Mouse (Mus musculus): ENCODE results near the gene Kdm2a.

Kdm2a gene

GRCm38 (mm10) chr19:4417183-4417582 is 19.1 kb upstream of the Kdm2a start:
- in situ Hi-C loops (cut with MboI, MseI): no loop called here

DNA sequence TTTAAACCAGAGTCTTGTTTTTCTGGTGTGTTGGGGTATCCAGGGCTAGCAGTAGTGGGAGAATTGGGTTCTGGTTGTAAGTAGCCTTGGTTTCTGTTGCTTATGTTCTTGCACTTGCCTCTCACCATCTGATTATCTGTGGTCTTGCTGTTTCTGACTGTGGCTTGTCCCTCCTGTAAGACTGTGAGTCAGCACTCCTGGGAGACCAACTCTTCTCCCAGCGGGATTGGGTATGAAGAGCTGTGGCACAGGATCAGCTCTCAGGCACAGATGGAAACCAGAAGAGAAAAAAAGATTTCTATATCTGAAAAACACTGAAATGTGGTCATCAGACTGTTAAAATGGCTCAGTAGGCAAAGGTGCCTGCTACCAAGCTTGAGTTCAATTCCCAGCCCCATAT is 16.5 kb upstream of the Kdm2a start:
- in situ Hi-C loops (cut with MboI, MseI): loop anchor here (5.0 kb wide), 1 partner anchor 857 kb away; no protein-coding TSS in a partner anchor

GRCm38 (mm10) chr19:4409062-4409461 is 11.0 kb upstream of the Kdm2a start:
- in situ Hi-C loops (cut with MboI, MseI): no loop called here

- in situ Hi-C loops (cut with MboI, MseI): no loop called here
Measured at GRCm38 (mm10) chr19:4404840-4405239, 6.8 kb upstream of the Kdm2a start.

DNA sequence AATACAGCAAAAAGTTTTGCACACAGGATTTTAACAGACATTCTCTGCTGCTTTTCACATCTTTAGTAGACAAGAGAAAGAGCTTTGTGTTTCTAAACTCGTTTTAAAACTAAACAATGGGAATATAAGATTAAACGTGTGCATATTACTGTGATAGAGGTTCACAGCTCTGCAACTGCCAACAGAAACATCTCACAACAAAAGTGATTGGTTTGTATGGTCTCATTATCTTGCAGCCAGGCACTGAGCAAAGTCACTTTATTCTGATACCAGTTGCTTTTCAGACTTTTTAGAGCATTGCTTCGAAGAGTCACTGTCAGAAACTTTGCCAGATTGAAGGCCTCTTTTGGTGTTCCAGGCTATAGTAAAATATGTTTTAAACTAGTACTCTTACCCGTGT is 874 bp upstream of the Kdm2a start:
- in situ Hi-C loops (cut with MboI, MseI): no loop called here

- in situ Hi-C loops (cut with MboI, MseI): no loop called here
Measured at GRCm38 (mm10) chr19:4398630-4398948, 504 bp upstream of the Kdm2a start.

DNA sequence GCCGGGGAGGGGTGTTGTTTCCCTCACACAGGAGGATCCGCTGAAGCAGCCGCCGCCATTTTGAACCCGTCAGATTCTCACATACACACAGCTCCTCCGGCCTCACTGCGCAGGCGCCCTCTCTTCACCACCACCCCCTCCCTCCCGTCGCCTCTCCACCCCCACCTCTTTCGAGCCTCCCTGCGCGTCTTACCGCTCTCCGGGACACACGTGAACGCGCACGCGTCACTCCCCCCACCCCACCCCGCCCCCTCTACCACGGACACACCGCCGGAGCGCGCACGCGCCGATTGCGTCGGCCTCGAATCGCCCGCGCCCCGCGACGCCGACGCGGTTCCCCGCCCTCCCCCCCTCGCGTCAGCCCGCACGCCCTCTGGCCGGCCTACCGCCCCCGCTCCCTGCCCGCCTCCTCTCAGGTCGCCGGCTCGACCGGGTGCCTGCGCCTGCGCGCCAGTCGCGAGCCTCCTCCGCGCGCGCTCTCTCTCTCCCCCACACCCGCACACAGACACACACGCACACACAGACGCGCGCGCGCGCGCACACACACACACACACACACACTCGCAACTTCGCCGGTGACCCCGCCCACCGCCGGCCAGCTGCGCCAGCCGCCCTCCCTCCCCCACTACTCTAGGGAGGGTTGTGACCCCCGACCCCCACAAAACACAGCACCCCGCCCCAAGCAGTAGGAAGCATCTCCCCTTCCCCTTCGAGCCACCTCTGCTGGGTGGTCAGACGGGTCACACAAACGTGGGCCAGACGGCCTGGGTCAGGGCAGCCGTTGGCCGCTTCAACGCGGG is 887 bp downstream of the Kdm2a start:
- in situ Hi-C loops (cut with MboI, MseI): no loop called here

GRCm38 (mm10) chr19:4396081-4396997 is 1.7 kb downstream of the Kdm2a start:
- in situ Hi-C loops (cut with MboI, MseI): no loop called here

DNA sequence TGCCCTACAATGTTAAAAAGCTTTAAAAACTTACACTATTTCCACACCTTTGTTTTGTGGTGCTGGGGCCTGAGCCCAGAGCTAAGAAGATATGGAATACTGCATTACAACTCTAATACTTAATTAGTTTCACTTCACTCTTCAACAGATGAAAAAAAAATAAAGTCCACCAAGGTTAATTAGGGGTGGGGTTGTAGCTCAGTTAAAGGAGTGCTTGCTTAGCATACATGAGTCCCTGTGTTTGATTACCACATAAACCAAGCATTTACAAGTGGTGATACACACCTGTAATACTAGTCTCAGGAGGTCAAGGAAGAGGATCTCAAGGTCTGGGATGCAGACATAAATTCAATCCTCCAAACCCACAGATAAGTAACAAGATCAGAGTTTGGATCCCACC is 10.8 kb downstream of the Kdm2a start:
- in situ Hi-C loops (cut with MboI, MseI): no loop called here

- in situ Hi-C loops (cut with MboI, MseI): no loop called here
Measured at GRCm38 (mm10) chr19:4385026-4385425, 13.1 kb downstream of the Kdm2a start.

- in situ Hi-C loops (cut with MboI, MseI): loop anchor here (5.0 kb wide), 1 partner anchor 48 kb away; no protein-coding TSS in a partner anchor
Measured at GRCm38 (mm10) chr19:4384322-4384721, 13.8 kb downstream of the Kdm2a start.

DNA sequence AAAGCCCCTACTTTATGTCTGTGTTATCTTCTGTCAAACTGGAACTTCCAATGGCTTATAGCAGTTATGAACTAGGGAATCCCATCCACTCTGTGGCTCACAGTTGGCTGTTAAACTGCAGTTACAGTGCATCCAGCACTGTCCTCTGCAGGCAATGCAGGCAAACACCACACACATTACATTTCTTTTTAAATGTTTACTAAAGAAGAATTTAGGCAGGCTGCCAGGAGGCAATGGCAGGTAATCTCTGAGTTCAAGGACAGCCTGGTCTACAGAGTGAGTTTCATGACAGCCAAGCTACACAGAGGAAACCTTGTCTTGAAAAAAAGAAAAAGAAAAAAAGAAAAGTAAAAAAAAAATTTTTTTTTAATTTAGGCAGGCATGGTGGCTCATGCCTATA is 14.8 kb downstream of the Kdm2a start:
- in situ Hi-C loops (cut with MboI, MseI): loop anchor here (5.0 kb wide), 1 partner anchor 49 kb away; no protein-coding TSS in a partner anchor

GRCm38 (mm10) chr19:4382303-4382702 is 15.8 kb downstream of the Kdm2a start:
- in situ Hi-C loops (cut with MboI, MseI): loop anchor here (5.0 kb wide), 1 partner anchor 50 kb away; no protein-coding TSS in a partner anchor

DNA sequence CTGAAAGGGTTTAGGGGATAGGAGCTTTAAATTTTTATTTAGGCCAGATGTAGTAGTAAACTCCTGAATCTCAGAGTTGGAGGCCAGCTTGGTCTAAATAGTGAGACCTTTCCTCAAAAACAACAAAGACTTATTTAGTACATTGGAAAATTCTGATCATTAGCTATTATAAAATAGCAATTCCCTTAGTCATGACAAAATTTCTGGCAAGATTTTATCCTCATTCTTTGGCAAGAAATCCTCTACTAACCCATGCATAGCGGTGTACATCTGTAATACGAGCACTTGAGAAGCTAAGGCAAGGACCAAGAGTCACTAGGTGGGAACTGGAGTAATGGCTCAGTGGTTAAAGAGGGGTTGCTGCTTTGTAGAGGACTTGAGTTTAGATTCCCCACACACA is 27.4 kb downstream of the Kdm2a start:
- in situ Hi-C loops (cut with MboI, MseI): no loop called here

GRCm38 (mm10) chr19:4370254-4370653 is 27.8 kb downstream of the Kdm2a start:
- in situ Hi-C loops (cut with MboI, MseI): no loop called here

DNA sequence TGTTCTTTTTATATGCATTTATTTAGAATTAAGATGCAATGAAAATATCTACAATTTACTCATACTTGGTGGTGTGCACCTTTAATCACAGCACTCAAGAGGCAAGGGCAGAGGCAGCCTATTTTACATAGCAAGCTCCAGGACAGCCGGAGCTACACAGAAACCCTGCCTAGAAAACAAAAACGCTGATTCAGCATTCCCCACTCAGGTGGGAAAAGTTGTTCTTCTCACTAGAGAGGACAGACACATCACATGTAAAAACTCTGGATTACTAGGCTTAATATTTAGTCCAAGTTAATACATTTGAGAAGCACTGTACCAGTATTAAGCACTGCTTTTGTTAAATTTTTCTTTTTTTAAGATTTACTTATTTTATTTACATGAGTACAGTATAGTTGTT is 48.6 kb downstream of the Kdm2a start:
- in situ Hi-C loops (cut with MboI, MseI): no loop called here

- in situ Hi-C loops (cut with MboI, MseI): no loop called here
Measured at GRCm38 (mm10) chr19:4346479-4346878, 51.6 kb downstream of the Kdm2a start.

GRCm38 (mm10) chr19:4338162-4338561 is 59.9 kb downstream of the Kdm2a start:
- in situ Hi-C loops (cut with MboI, MseI): no loop called here

DNA sequence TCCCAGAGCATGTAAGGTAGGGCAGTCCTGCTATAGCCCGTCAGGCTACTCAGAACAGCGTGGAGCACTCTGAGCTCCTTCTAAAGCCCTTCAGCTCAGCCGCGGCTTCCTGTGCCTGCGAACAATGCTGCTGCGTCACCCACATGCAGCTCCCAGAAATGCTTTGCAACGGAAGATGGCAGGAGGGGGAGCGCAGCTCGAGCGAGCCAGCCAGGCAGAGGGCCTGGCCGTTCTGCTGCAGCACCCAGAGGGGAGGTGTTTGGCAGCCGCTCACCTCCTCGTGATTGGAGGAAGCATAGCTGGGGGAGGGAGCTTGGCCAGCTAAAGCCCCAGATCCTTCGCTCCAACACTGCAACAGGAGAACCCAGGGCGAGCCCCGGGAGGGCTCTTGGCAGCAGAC is 64.3 kb downstream of the Kdm2a start:
- in situ Hi-C loops (cut with MboI, MseI): no loop called here

DNA sequence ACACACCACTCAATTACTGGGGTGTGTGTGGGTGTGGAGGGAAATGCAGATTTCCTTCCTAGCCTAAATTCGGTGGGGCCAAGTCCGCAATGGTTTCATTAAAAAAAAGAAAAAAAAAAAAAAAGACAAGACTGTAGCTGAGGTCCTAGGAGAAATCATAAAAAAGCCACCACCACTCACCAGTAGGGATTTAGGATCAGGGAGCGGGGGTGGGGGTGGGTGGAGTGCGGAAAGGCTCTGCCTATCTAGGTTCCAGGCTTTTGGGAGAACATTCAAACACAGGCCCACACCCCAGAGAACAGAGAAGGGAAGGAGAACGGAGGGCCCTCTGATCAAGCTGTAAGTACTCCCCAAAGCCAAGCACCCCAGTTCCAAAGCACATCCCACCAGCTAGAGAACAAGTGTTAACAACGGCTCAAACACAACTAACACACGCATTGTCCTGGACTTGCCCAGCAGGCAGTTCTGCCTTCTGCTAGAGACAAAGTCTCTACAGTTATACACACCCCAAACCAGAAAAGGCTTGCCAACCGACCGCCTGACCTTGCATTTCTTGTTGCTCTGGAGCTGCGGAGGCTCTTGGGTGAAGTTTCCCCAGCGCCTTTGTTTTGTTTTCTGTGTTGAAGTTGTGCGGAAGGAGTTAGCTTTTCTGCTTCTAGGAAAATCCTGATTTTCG is 64.8 kb downstream of the Kdm2a start:
- in situ Hi-C loops (cut with MboI, MseI): no loop called here

- in situ Hi-C loops (cut with MboI, MseI): no loop called here
Measured at GRCm38 (mm10) chr19:4332653-4333052, 65.4 kb downstream of the Kdm2a start.

GRCm38 (mm10) chr19:4331273-4331672 is 66.8 kb downstream of the Kdm2a start:
- in situ Hi-C loops (cut with MboI, MseI): no loop called here

Data from T-helper 1 cell (primary cell).